Mouse (Mus musculus) gonadal fat pad, adult 2 months (tissue): ENCODE measurements around the gene Ube2v1. TPM values are rescaled to one million over a fixed set of nuclear protein-coding genes. Genes with fewer than 3 reads are reported as not detected.
"Not testable (repeated sequence)": the region's sequence is repeated elsewhere in the genome, so short reads cannot be mapped to it uniquely, and the experiment has no call there.

Experiments
- DNase-seq: peaks from one replicate; pipeline ENCODE4 v3.0.0-alpha.2; 2012; ENCODE audit warnings: low read depth
- polyA plus RNA-seq: library from polyadenylated mRNA; depleted of rRNA; stranded (reverse); fragments of >200 nt; gene quantifications from 2 replicates; pipeline ENCODE4 v1.2.3, GENCODE M21; 2012

Ube2v1 gene
- polyA plus RNA-seq, 1 experiment, result 109 TPM

GRCm38 (mm10) chr2:167654911-167655600 is 23.2 kb upstream of the Ube2v1 start:
- peak; percentile 73 for DNase-seq

- no peak for DNase-seq
These were observed 20.8 kb upstream of the Ube2v1 start for GRCm38 (mm10) chr2:167652694-167653093.

DNA sequence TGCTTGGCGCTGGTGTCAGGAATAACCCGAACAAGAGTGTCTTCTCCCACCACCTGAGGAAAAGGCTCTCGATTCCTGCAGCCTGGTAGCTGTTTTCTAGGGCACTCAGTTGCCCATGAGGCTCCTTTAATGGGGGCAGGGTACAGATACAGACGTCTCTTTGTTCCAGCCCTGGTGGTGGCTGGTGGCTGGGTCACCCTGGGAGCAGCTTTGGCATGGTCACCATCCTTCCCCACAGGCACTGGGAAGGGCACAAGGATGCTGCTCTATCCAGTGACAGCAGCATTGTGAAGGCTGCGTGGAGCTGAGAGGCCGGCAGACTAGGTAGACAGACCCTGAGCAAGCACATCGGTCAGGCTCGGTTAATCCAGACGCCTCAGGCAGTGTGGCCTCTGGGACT is 19.7 kb upstream of the Ube2v1 start:
- DNase-seq, result no peak

- no peak for DNase-seq
These were observed 17.6 kb upstream of the Ube2v1 start for GRCm38 (mm10) chr2:167649290-167650032.

DNA sequence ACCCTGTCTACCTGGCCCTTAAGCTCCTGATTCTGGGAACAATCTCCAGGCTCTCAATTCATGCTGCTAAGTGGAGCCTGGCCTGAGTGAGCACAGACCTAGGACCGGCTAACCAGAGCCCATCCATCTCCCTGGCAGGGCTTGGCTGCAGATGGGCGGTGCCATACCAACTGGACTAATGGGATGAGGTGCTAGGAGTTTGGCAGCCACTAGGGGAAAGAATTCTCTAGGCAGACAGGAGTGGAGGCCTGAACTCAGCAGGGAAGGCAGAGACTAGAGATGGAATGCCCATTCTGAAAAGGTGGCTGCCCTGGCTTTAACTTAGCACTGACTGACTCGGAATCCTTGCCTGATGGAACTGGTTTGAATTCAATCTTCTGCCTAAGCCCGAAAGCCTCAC is 14.5 kb upstream of the Ube2v1 start:
- no peak for DNase-seq

DNA sequence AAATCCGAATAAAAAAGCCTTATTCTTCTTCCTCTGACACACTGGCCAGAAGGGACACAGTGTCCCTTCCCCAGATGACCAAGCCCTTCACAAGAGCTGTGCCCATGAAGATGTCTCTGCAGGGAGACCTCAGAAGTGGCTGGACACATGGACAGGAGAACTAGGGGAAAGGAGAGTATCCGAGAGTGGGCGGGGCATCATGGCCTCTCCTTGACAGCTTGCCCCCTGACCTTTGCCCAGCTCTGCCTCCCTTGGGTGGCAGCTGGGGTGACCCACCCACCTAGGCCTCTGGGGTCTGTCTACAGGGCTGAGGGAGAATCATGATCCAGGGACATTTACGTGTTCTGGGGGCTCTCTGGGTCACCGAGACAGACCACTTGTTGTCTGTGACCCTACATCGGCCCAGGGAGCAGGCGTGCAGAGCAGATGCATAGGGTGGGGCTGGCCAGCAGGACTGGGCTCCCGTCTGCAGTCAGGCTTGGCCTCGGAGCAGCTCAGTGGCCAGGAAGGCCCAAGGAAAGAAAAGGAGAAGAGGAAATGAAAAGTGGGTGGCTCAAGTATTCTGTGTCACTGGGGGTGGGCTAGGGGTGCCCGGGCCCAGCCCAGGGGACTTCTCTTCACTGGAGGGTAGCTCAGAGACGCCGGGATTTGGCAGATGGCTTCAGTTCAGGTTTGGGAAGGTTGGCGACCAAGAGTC is 11.6 kb upstream of the Ube2v1 start:
- not testable (repeated sequence) for DNase-seq

- DNase-seq, result peak; percentile 85
These were observed 10.3 kb upstream of the Ube2v1 start for GRCm38 (mm10) chr2:167642164-167642563.

GRCm38 (mm10) chr2:167641337-167641736 is 9.4 kb upstream of the Ube2v1 start:
- no peak for DNase-seq

DNA sequence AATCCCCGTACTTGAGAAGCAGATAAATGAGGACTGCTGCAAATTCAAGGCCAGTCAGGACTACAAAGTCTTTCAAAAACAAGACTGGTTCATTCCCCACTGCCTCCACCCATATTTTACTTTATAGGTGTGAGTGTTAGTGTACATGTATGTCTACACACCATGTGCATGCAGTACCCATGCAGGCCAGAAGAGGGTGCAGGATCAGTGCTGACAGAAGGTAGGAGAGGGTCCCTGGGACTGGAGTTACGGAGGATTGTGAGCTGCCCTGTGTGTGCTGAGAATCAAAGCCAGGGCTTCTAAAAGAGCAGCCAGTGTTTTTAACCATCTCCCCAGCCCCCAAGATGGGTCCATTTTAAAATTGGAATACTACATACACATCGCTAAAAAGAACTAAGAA is 8.4 kb upstream of the Ube2v1 start:
- no peak for DNase-seq

DNA sequence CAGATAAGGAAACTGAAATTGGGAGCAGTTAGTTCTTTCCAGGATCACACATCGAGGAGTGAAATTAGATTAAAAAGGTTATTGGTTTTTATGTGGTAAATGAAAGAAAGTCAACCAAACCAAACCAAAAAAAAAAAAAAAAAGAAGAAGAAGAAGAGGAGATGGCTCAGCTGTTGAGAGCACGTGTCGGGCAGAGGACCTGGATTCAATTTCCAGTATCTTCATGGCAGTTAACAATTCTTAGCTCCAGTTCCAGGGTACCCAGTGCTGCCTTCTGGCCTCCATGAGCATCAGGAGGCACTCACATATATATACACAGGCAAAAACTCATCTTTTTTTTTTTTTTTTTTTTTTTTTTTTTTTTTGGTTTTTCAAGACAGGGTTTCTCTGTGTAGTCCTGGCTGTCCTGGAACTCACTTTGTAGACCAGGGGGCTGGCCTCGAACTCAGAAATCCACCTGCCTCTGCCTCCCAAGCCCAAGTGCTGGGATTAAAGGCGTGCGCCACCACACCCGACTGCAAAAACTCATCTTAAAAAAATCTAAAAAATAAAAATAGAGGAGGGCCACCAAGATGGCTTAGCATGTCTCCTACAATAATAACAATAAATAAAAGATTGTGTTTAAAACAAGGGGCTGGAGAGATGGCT is 3.1 kb upstream of the Ube2v1 start:
- DNase-seq, result no peak

DNA sequence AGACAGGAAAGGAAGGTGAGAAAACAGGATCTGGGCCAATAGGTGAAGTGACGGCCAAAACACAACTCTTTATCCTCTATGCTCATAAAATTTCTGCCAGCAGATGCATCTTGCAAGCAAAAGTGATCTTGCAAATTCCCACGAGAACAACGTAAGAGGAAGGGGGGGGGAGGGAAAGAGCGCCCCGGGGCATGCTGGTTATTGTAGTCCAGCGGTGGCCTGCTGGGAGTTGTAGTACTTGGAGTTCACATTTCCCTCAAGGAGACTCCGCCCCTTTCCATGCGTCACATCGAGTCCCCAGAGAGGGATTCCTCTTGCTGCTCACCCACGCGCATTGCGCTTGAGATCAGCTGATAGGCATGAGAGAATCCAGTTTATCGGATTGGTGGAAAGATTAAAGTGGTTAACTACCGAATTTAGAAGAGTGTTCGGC is 2.5 kb upstream of the Ube2v1 start:
- peak; percentile 91 for DNase-seq

DNA sequence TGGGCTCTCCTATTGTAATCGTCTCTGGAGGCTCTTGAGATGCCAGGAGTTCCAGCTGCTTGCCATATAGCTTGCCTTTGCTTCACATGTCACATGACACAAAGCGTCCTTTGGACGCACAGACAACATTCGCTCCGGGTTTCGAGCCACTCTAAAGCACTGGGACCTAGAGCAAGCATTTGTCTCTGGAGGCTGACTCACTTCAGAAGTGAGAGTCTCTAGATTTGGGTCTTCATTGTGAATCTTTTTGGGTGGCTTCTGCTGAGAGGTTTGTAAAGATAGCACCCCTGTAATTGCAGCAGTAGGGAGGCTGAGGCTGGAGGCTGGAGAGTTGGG is 1.6 kb upstream of the Ube2v1 start:
- no peak for DNase-seq

- DNase-seq, result no peak
These were observed 1.0 kb upstream of the Ube2v1 start for GRCm38 (mm10) chr2:167632731-167633536.

- no peak for DNase-seq
These were observed 709 bp downstream of the Ube2v1 start for GRCm38 (mm10) chr2:167631181-167631590.

DNA sequence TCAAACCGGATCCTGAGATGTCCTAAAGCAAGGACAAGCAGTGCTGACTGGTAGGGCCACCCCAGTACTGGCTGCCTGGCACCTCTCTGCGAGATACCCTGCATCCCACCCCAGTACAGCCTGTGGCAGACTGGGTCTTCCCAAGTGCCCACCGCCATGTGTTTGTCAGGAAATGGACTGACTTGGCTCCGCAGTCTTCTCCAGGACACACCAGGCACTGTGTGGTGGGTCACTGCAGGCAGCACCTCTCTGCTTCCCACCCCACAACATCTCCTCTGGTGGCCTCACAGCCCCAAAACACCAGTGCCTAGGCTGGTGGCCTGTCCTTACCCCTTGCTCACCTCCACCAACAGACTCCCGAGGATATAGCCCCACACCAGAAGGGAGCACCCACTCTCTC is 1.5 kb downstream of the Ube2v1 start:
- no peak for DNase-seq

GRCm38 (mm10) chr2:167629665-167630209 is 2.2 kb downstream of the Ube2v1 start:
- no peak for DNase-seq

GRCm38 (mm10) chr2:167628872-167629271 is 3.0 kb downstream of the Ube2v1 start:
- DNase-seq, result no peak

- DNase-seq, result no peak
These were observed 4.9 kb downstream of the Ube2v1 start for GRCm38 (mm10) chr2:167627019-167627418.

GRCm38 (mm10) chr2:167625670-167626069 is 6.2 kb downstream of the Ube2v1 start:
- DNase-seq, result no peak

DNA sequence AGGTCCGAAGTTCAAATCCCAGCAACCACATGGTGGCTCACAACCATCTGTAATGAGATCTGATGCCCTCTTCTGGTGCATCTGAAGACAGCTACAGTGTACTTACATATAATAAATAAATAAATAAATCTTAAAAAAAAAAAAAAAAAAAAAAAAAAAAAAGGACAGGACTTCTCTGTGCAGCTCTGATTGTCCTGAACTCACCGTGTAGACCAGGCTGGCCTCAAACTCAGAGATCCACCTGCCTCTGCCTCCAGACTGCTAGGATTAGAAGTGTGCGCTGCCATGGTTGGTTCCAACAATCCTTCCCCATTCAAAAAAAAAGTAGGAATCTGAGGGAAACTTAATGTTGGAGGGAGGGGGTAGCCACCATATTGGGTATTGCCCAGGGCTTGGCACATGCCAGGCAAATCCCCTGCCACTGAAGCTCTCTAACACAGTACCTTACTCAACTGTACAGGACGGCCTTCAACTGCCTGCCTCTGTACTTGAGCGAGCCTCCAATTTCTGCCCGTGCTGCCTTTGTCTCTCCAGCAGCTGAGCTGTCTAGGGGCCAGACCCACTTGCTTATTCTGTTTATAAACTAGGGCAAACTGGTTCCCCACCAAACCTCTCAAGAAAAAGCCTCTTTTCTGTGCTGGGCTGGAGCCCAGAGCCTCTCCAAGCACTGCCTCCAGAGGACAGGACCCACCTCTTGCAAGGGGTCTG is 7.4 kb downstream of the Ube2v1 start:
- DNase-seq, result no peak

DNA sequence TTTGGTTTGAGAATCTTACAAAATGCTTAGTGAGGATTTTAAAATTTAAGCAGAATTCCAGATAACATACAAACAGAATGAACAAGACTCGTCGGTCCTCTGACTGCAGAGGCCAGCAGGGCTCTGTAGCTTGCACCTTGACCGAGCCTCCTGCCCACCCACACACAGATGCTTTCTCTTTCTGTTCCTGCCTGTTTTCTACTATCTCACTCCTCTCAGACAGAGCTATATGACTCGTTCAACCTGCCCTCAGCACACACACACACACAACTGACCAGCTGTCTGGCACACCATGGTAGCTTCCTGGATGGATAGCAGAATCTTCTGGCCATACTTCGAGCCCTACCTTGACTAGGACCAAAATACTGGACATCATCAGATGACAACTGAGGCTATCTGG is 8.9 kb downstream of the Ube2v1 start:
- DNase-seq, result no peak
